Mouse (Mus musculus) forebrain, embryonic 13.5 days (tissue): ENCODE results near the gene Plxdc1. TPM values are rescaled to one million over a fixed set of nuclear protein-coding genes. Genes with fewer than 3 reads are reported as not detected.
A peak's percentile ranks its signal among the peaks of the same experiment; 100 is the strongest.

Experiments used
- ATAC-seq: fragments of 200-750 bp; cut with Nextera tagmentation; 2 replicates; pipeline ENCODE4 v1.8.0; 2017
- H3K27ac ChIP-seq: fragments of 300-500 bp; sonication (generic); 2 replicates; pipeline ENCODE4 v1.5.1; 2015; ENCODE audit warnings: inconsistent platforms, mild to moderate bottlenecking, moderate library complexity
- H3K27me3 ChIP-seq: fragments of 300-500 bp; sonication (generic); 2 replicates; pipeline ENCODE4 v1.6.1; 2015; ENCODE audit warnings: mild to moderate bottlenecking, inconsistent platforms
- H3K36me3 ChIP-seq: fragments of 300-500 bp; sonication (generic); 2 replicates; pipeline ENCODE4 v1.6.1; 2015; ENCODE audit warnings: mild to moderate bottlenecking, inconsistent platforms; ENCODE audit not compliant: poor library complexity, severe bottlenecking
- H3K4me1 ChIP-seq: fragments of 300-500 bp; sonication (generic); 2 replicates; pipeline ENCODE4 v1.6.1; 2015; ENCODE audit warnings: inconsistent platforms
- H3K4me2 ChIP-seq: fragments of 300-500 bp; sonication (generic); 2 replicates; pipeline ENCODE4 v1.6.1; 2015; ENCODE audit warnings: inconsistent platforms, mild to moderate bottlenecking, moderate library complexity
- H3K4me3 ChIP-seq: fragments of 300-500 bp; sonication (generic); 2 replicates; pipeline ENCODE4 v1.5.1; 2015; ENCODE audit warnings: mild to moderate bottlenecking, inconsistent platforms
- H3K9ac ChIP-seq: fragments of 300-500 bp; sonication (generic); 2 replicates; pipeline ENCODE4 v1.6.1; 2015; ENCODE audit warnings: mild to moderate bottlenecking, inconsistent platforms
- H3K9me3 ChIP-seq: fragments of 300-500 bp; sonication (generic); replicated peaks from 2 replicates; pipeline ENCODE4 v1.6.1; 2016; ENCODE audit warnings: inconsistent platforms
- WGBS: fragments of 180-500 bp; shearing (Covaris S2); methylation state at CpG from one replicate; pipeline ENCODE4 v1.1.7; 2015; 5-methylcytosine and 5-hydroxymethylcytosine counted together
- polyA plus RNA-seq: library from polyadenylated mRNA; unstranded; fragments of >200 nt; fragmentation: Nextera tagmentation; extraction: Ambion mirVana; gene quantifications from 2 replicates; pipeline ENCODE4 v1.2.1, GENCODE M21; 2015

Gene Plxdc1
- polyA plus RNA-seq, 1 experiment from 2014 or later = 0.34 TPM

- 38% methylated on average over 5 of the region's 5 CpGs for WGBS
- Histone ChIP-seq H3K27ac (no peak overlapping the region), H3K9ac (no peak overlapping the region), H3K4me2 (no peak overlapping the region), H3K4me1 (peaks cover 21% of the 10 kb centered on the region), H3K9me3 (no peaks in the 10 kb centered on the region), H3K36me3 (no peaks in the 10 kb centered on the region), H3K4me3 (no peak overlapping the region), H3K27me3 (no peaks in the 10 kb centered on the region)
- ATAC-seq = no peak
Measured at GRCm38 (mm10) chr11:97959300-97959680, 27.0 kb downstream of the Plxdc1 start.

GRCm38 (mm10) chr11:97958641-97959299, 27.5 kb downstream of the Plxdc1 start:
- Histone ChIP-seq H3K36me3 (no peaks in the 10 kb centered on the region), H3K27ac (no peak overlapping the region), H3K4me2 (no peak overlapping the region), H3K4me3 (no peak overlapping the region), H3K9me3 (no peaks in the 10 kb centered on the region), H3K4me1 (peaks cover 24% of the 10 kb centered on the region), H3K27me3 (no peaks in the 10 kb centered on the region), H3K9ac (no peak overlapping the region)
- 83% methylated on average over 7 of the region's 7 CpGs for WGBS
- ATAC-seq = no peak

GRCm38 (mm10) chr11:97956905-97957560, 29.2 kb downstream of the Plxdc1 start:
- peaks cover 24% of the 10 kb centered on the region for H3K4me1 ChIP-seq
- 68% methylated on average over 6 of the region's 6 CpGs for WGBS
- no peaks in the 10 kb centered on the region for H3K27me3 ChIP-seq
- H3K36me3 ChIP-seq = no peaks in the 10 kb centered on the region
- no peak overlapping the region for H3K27ac ChIP-seq
- ATAC-seq = no peak
- no peaks in the 10 kb centered on the region for H3K9me3 ChIP-seq
- no peak overlapping the region for H3K4me2 ChIP-seq
- no peak overlapping the region for H3K4me3 ChIP-seq
- no peak overlapping the region for H3K9ac ChIP-seq

- Histone ChIP-seq H3K4me1 (peaks cover 24% of the 10 kb centered on the region), H3K9ac (no peak overlapping the region), H3K4me2 (no peak overlapping the region), H3K4me3 (no peak overlapping the region), H3K36me3 (no peaks in the 10 kb centered on the region), H3K27ac (no peak overlapping the region), H3K9me3 (no peaks in the 10 kb centered on the region), H3K27me3 (no peaks in the 10 kb centered on the region)
- ATAC-seq = no peak
- WGBS = 35% methylated on average over 4 of the region's 4 CpGs
Measured at GRCm38 (mm10) chr11:97955915-97956314, 30.3 kb downstream of the Plxdc1 start.

GRCm38 (mm10) chr11:97955146-97955902, 30.9 kb downstream of the Plxdc1 start:
- H3K27me3 ChIP-seq = no peaks in the 10 kb centered on the region
- peaks cover 28% of the 10 kb centered on the region for H3K4me1 ChIP-seq
- H3K27ac ChIP-seq = no peak overlapping the region
- H3K36me3 ChIP-seq = no peaks in the 10 kb centered on the region
- H3K4me3 ChIP-seq = no peak overlapping the region
- WGBS = 83% methylated on average over 9 of the region's 9 CpGs
- H3K9ac ChIP-seq = no peak overlapping the region
- H3K4me2 ChIP-seq = no peak overlapping the region
- ATAC-seq = no peak
- no peaks in the 10 kb centered on the region for H3K9me3 ChIP-seq

- Histone ChIP-seq H3K27me3 (no peaks in the 10 kb centered on the region), H3K4me2 (no peak overlapping the region), H3K36me3 (no peaks in the 10 kb centered on the region), H3K9me3 (no peaks in the 10 kb centered on the region), H3K4me3 (no peak overlapping the region), H3K4me1 (peaks cover 35% of the 10 kb centered on the region), H3K9ac (no peak overlapping the region), H3K27ac (no peak overlapping the region)
- 67% methylated on average over 14 of the region's 14 CpGs for WGBS
- no peak for ATAC-seq
Measured at GRCm38 (mm10) chr11:97954469-97955141, 31.6 kb downstream of the Plxdc1 start.

GRCm38 (mm10) chr11:97953939-97954275, 32.3 kb downstream of the Plxdc1 start:
- no peak overlapping the region for H3K4me3 ChIP-seq
- no peak overlapping the region for H3K9ac ChIP-seq
- no peak for ATAC-seq
- peaks cover 33% of the 10 kb centered on the region for H3K4me1 ChIP-seq
- no peak overlapping the region for H3K4me2 ChIP-seq
- H3K27me3 ChIP-seq = no peaks in the 10 kb centered on the region
- no peaks in the 10 kb centered on the region for H3K36me3 ChIP-seq
- H3K9me3 ChIP-seq = no peaks in the 10 kb centered on the region
- no peak overlapping the region for H3K27ac ChIP-seq
- WGBS = 97% methylated on average over 6 of the region's 6 CpGs

GRCm38 (mm10) chr11:97953179-97953938, 32.9 kb downstream of the Plxdc1 start:
- no peak for ATAC-seq
- no peaks in the 10 kb centered on the region for H3K27me3 ChIP-seq
- H3K36me3 ChIP-seq = no peaks in the 10 kb centered on the region
- H3K9me3 ChIP-seq = no peaks in the 10 kb centered on the region
- no peak overlapping the region for H3K9ac ChIP-seq
- H3K4me2 ChIP-seq = no peak overlapping the region
- no peak overlapping the region for H3K4me3 ChIP-seq
- no peak overlapping the region for H3K27ac ChIP-seq
- H3K4me1 ChIP-seq = peaks cover 33% of the 10 kb centered on the region
- WGBS = 85% methylated on average over 16 of the region's 16 CpGs

- no peak overlapping the region for H3K27ac ChIP-seq
- H3K27me3 ChIP-seq = no peaks in the 10 kb centered on the region
- H3K4me1 ChIP-seq = peaks cover 33% of the 10 kb centered on the region
- 59% methylated on average over 1 of the region's 1 CpGs for WGBS
- H3K4me3 ChIP-seq = no peak overlapping the region
- no peak overlapping the region for H3K4me2 ChIP-seq
- no peak for ATAC-seq
- H3K9ac ChIP-seq = no peak overlapping the region
- H3K36me3 ChIP-seq = no peaks in the 10 kb centered on the region
- no peaks in the 10 kb centered on the region for H3K9me3 ChIP-seq
Measured at GRCm38 (mm10) chr11:97952367-97953006, 33.8 kb downstream of the Plxdc1 start.

- peak overlapping the region; percentile 48; the same call in 1 of the 2 replicates for H3K27ac ChIP-seq
- peaks cover 23% of the 10 kb centered on the region for H3K4me1 ChIP-seq
- H3K27me3 ChIP-seq = no peaks in the 10 kb centered on the region
- 0 out of 2 replicates have a peak overlapping the region, but pooled peaks have one; percentile 26 for H3K9ac ChIP-seq
- WGBS = 34% methylated on average over 20 of the region's 20 CpGs
- no peak overlapping the region; the same call in 1 of the 2 replicates for H3K4me3 ChIP-seq
- no peaks in the 10 kb centered on the region for H3K9me3 ChIP-seq
- ATAC-seq = no peak
- H3K36me3 ChIP-seq = no peaks in the 10 kb centered on the region
- no peak overlapping the region for H3K4me2 ChIP-seq
Measured at GRCm38 (mm10) chr11:97949703-97950475, 36.4 kb downstream of the Plxdc1 start.

GRCm38 (mm10) chr11:97947426-97947825, 38.8 kb downstream of the Plxdc1 start:
- H3K36me3 ChIP-seq = no peaks in the 10 kb centered on the region
- H3K4me1 ChIP-seq = peaks cover 13% of the 10 kb centered on the region
- H3K4me3 ChIP-seq = no peak overlapping the region
- 9% methylated on average over 7 of the region's 7 CpGs for WGBS
- no peak overlapping the region for H3K27ac ChIP-seq
- no peaks in the 10 kb centered on the region for H3K27me3 ChIP-seq
- no peaks in the 10 kb centered on the region for H3K9me3 ChIP-seq
- no peak overlapping the region for H3K4me2 ChIP-seq
- H3K9ac ChIP-seq = no peak overlapping the region
- ATAC-seq = no peak
